Comparison of ENCODE assay signal across 11 mouse cellular contexts in genomic region chr3:65927101-65927501, GRCm38 (mm10). TPM values are rescaled to one million over a fixed set of nuclear protein-coding genes. Genes with fewer than 3 reads are reported as not detected.
DNase-seq lines count a peak whose midpoint lies in the region; ATAC-seq lines count a peak whose summit lies in the region.
"Had no signal": no experiment of that assay in that cellular context is flagged by ENCODE, and none has a peak within 500 bp of the region (broad histone marks: within the 10 kb centered on the region; RNA-seq: fewer than 3 reads in every experiment).

No protein-coding gene starts in this region.

- H3K36me3 ChIP-seq in heart, embryonic 14.5 days (ENCODE audit: control insufficient read depth, insufficient read depth, low read length) = no peaks in the 10 kb centered on the region
- H3K36me3 ChIP-seq in midbrain, embryonic 11.5 days (ENCODE audit: control insufficient read depth, insufficient read depth, low read length) = no peaks in the 10 kb centered on the region
- no peaks in the 10 kb centered on the region for H3K36me3 ChIP-seq in midbrain, embryonic 14.5 days (ENCODE audit: control insufficient read depth, insufficient read depth, low read length)
- H3K36me3 ChIP-seq: liver, embryonic 13.5 days had no signal

- 74% methylated on average over 4 of the region's 4 CpGs for WGBS in heart, embryonic 14.5 days
- WGBS in midbrain, embryonic 11.5 days = 70% methylated on average over 4 of the region's 4 CpGs
- 74% methylated on average over 4 of the region's 4 CpGs for WGBS in midbrain, embryonic 14.5 days

- H3K27ac ChIP-seq in heart, embryonic 14.5 days (replicated peaks in 1 of 2; ENCODE audit: control insufficient read depth in 1 of 2, insufficient read depth in 1 of 2, low read depth in 2 of 2, low read length in 2 of 2) = peak overlapping the region in 1 of 2 experiments; percentile 53; a peak in 1 of 4 replicates
- no peak overlapping the region for H3K27ac ChIP-seq in midbrain, embryonic 11.5 days (ENCODE audit: low read depth, low read length)
- no peak overlapping the region for H3K27ac ChIP-seq in midbrain, embryonic 14.5 days (replicated peaks; ENCODE audit: low read depth, low read length)
- H3K27ac ChIP-seq: hindbrain, embryonic 14.5 days; liver, embryonic 13.5 days had no signal

- H3K9me3 ChIP-seq in heart, embryonic 14.5 days (ENCODE audit: control insufficient read depth, low read length) = no peaks in the 10 kb centered on the region
- no peaks in the 10 kb centered on the region for H3K9me3 ChIP-seq in midbrain, embryonic 11.5 days (ENCODE audit: control insufficient read depth, low read length)
- no peaks in the 10 kb centered on the region for H3K9me3 ChIP-seq in midbrain, embryonic 14.5 days (ENCODE audit: control insufficient read depth, low read length)
- H3K9me3 ChIP-seq: liver, embryonic 13.5 days had no signal

- H3K4me3 ChIP-seq in heart, embryonic 14.5 days (ENCODE audit: control insufficient read depth in 1 of 2, insufficient read depth in 1 of 2, low read depth in 1 of 2, low read length in 2 of 2) = no peak overlapping the region
- H3K4me3 ChIP-seq in midbrain, embryonic 11.5 days (ENCODE audit: low read depth, low read length) = no peak overlapping the region
- no peak overlapping the region for H3K4me3 ChIP-seq in midbrain, embryonic 14.5 days (replicated peaks; ENCODE audit: low read depth, low read length)
- H3K4me3 ChIP-seq: liver, embryonic 13.5 days had no signal

- H3K9ac ChIP-seq in heart, embryonic 14.5 days (ENCODE audit: low read length) = no peak overlapping the region
- H3K9ac ChIP-seq in midbrain, embryonic 11.5 days (ENCODE audit: low read length) = no peak overlapping the region
- no peak overlapping the region for H3K9ac ChIP-seq in midbrain, embryonic 14.5 days (replicated peaks; ENCODE audit: low read length)
- H3K9ac ChIP-seq: hindbrain, embryonic 14.5 days; liver, embryonic 13.5 days had no signal

- no peaks in the 10 kb centered on the region for H3K27me3 ChIP-seq in heart, embryonic 14.5 days (ENCODE audit: control insufficient read depth, insufficient read depth, low read length)
- no peaks in the 10 kb centered on the region for H3K27me3 ChIP-seq in midbrain, embryonic 11.5 days (ENCODE audit: control insufficient read depth, insufficient read depth, low read length)
- H3K27me3 ChIP-seq in midbrain, embryonic 14.5 days (ENCODE audit: control insufficient read depth, insufficient read depth, low read length) = no peaks in the 10 kb centered on the region
- H3K27me3 ChIP-seq: liver, embryonic 13.5 days had no signal

- H3K4me1 ChIP-seq in heart, embryonic 14.5 days (ENCODE audit: control insufficient read depth in 2 of 2, insufficient read depth in 2 of 2, low read length in 2 of 2) = peaks cover 21 to 23% of the 10 kb centered on the region in 2 experiments
- H3K4me1 ChIP-seq in midbrain, embryonic 11.5 days (ENCODE audit: control insufficient read depth, insufficient read depth, low read length) = peaks cover 15% of the 10 kb centered on the region
- peaks cover 9% of the 10 kb centered on the region for H3K4me1 ChIP-seq in midbrain, embryonic 14.5 days (ENCODE audit: control insufficient read depth, insufficient read depth, low read length)

- ATAC-seq in heart, embryonic 14.5 days (ENCODE audit: insufficient number of reproducible peaks, insufficient read depth, low FRiP score, low read depth) = no peak
- ATAC-seq in midbrain, embryonic 11.5 days (ENCODE audit: low FRiP score) = no peak
- no peak for ATAC-seq in midbrain, embryonic 14.5 days (ENCODE audit: low FRiP score, low TSS enrichment)
- ATAC-seq: activated CD4-positive, CD25-positive, alpha-beta regulatory T cell, adult 4 months had no signal

- peak; percentile 75 for DNase-seq in adrenal gland, adult 2 months
- no peak for DNase-seq in adrenal gland, postnatal 25 days
- DNase-seq in heart, postnatal 10 days = no peak
- peak; percentile 8 for DNase-seq in midbrain, embryonic 11.5 days (ENCODE audit: low spot score, missing footprints)
- DNase-seq in midbrain, embryonic 14.5 days = no peak
- DNase-seq in embryo, embryonic 9.5 days (ENCODE audit: extremely low spot score) = no peak
- DNase-seq in urinary bladder, adult 2 months (ENCODE audit: low spot score) = no peak
- DNase-seq: liver, embryonic 13.5 days had no signal

- peak overlapping the region; percentile 6; the same call in 1 of the 2 replicates for H3K4me2 ChIP-seq in heart, embryonic 14.5 days (ENCODE audit: low read length)
- no peak overlapping the region for H3K4me2 ChIP-seq in midbrain, embryonic 11.5 days
- H3K4me2 ChIP-seq in midbrain, embryonic 14.5 days (ENCODE audit: low read length) = no peak overlapping the region
- H3K4me2 ChIP-seq: hindbrain, embryonic 14.5 days; liver, embryonic 13.5 days had no signal

- intact Hi-C loops in heart, postnatal 10 days (cut with DNase I) = loop anchor here (5.0 kb wide), 2 partner anchors 270 to 540 kb away; no protein-coding TSS in a partner anchor

RNA-seq across cellular contexts. Expression of gene Ccnl1, which starts 30.9 kb away (rescaled TPM):
- total RNA-seq in adrenal gland, adult 2 months (2021) = 100 to 1,000 TPM in 1 of 2 experiments, 10 to 100 TPM in 1; 65.8 to 125 TPM
- polyA plus RNA-seq in adrenal gland, adult 2 months (2012; rRNA removed) = 120 and 136 TPM in 2 replicates
- total RNA-seq in adrenal gland, postnatal 25 days (2021) = 97.6 and 105 TPM in 2 replicates
- polyA plus RNA-seq in heart, embryonic 14.5 days (2014; fragmentation: Nextera tagmentation; extraction: Ambion mirVana) = 76.4 and 77.4 TPM in 2 replicates
- 10 to 100 TPM; 33.7 to 35.8 TPM for total RNA-seq in heart, postnatal 10 days (2021)
- polyA plus RNA-seq in midbrain, embryonic 11.5 days (2014; fragmentation: Nextera tagmentation; extraction: Ambion mirVana) = 119 and 131 TPM in 2 replicates
- polyA plus RNA-seq in midbrain, embryonic 14.5 days (2014; fragmentation: Nextera tagmentation; extraction: Ambion mirVana) = 78.1 and 99.0 TPM in 2 replicates
- 86.0 and 114 TPM in 2 replicates for polyA plus RNA-seq in urinary bladder, adult 2 months (2012; rRNA removed)

Comparison
In these comparisons a context has a peak if more than half of its experiments do, and no peak if none do; other contexts are left out.
1. DNase-seq: peak in adrenal gland, adult 2 months (single experiment) and midbrain, embryonic 11.5 days (single experiment); none in adrenal gland, postnatal 25 days (single experiment), heart, postnatal 10 days (0 of 2), midbrain, embryonic 14.5 days (single experiment), embryo, embryonic 9.5 days (single experiment) and urinary bladder, adult 2 months (single experiment).